Mouse (Mus musculus): ENCODE results near the gene Pir.

Gene Pir

GRCm38 (mm10) chrX:164338591-164338990 is 69.4 kb downstream of the Pir start:
- no peak for DNase-seq (ENCODE audit: low spot score in 2 of 2)

- DNase-seq (ENCODE audit: low spot score in 2 of 2), result no peak
Measured at GRCm38 (mm10) chrX:164345359-164345938, 76.3 kb downstream of the Pir start.

GRCm38 (mm10) chrX:164348937-164349336 is 79.8 kb downstream of the Pir start:
- no peak for DNase-seq (ENCODE audit: low spot score in 2 of 2)

- no peak for DNase-seq (ENCODE audit: low spot score in 2 of 2)
Measured at GRCm38 (mm10) chrX:164365153-164365865, 96.1 kb downstream of the Pir start.

GRCm38 (mm10) chrX:164370576-164370975 is 101.4 kb downstream of the Pir start:
- DNase-seq (ENCODE audit: low spot score in 2 of 2), result no peak

- DNase-seq (ENCODE audit: low spot score in 2 of 2), result peak; percentile 17 to 28
Measured at GRCm38 (mm10) chrX:164373081-164373480, 103.9 kb downstream of the Pir start, which contains the start of gene Vegfd. Gene Vegfd (plus strand): TSS chrX:164373378.

GRCm38 (mm10) chrX:164374586-164374985 is 105.4 kb downstream of the Pir start:
- no peak for DNase-seq (ENCODE audit: low spot score in 2 of 2)

- no peak for DNase-seq (ENCODE audit: low spot score in 2 of 2)
Measured at GRCm38 (mm10) chrX:164379721-164380120, 110.5 kb downstream of the Pir start.

- peak; percentile 46 to 49 for DNase-seq (ENCODE audit: low spot score in 2 of 2)
Measured at GRCm38 (mm10) chrX:164381618-164382408, 112.6 kb downstream of the Pir start.

GRCm38 (mm10) chrX:164394091-164394490 is 124.9 kb downstream of the Pir start:
- DNase-seq (ENCODE audit: low spot score in 2 of 2), result no peak

GRCm38 (mm10) chrX:164398456-164398855 is 129.3 kb downstream of the Pir start:
- no peak for DNase-seq (ENCODE audit: low spot score in 2 of 2)

GRCm38 (mm10) chrX:164405080-164405649 is 136.0 kb downstream of the Pir start:
- DNase-seq (ENCODE audit: low spot score in 2 of 2), result no peak

GRCm38 (mm10) chrX:164406133-164407022 is 137.2 kb downstream of the Pir start:
- no peak for DNase-seq (ENCODE audit: low spot score in 2 of 2)

- no peak for DNase-seq (ENCODE audit: low spot score in 2 of 2)
Measured at GRCm38 (mm10) chrX:164408301-164408927, 139.2 kb downstream of the Pir start.

- DNase-seq (ENCODE audit: low spot score in 2 of 2), result no peak
Measured at GRCm38 (mm10) chrX:164410562-164410961, 141.4 kb downstream of the Pir start.

GRCm38 (mm10) chrX:164416803-164417202 is 147.6 kb downstream of the Pir start:
- no peak for DNase-seq (ENCODE audit: low spot score in 2 of 2)

GRCm38 (mm10) chrX:164418008-164418407 is 148.8 kb downstream of the Pir start:
- DNase-seq (ENCODE audit: low spot score in 2 of 2), result peak in 1 of 2 experiments; percentile 8

- DNase-seq (ENCODE audit: low spot score in 2 of 2), result peak; percentile 90 to 94
Measured at GRCm38 (mm10) chrX:164419471-164419939, 150.3 kb downstream of the Pir start, which contains the start of gene Piga. Gene Piga (plus strand): TSS chrX:164419787.

GRCm38 (mm10) chrX:164419955-164420354 is 150.8 kb downstream of the Pir start:
- no peak for DNase-seq (ENCODE audit: low spot score in 2 of 2)

- DNase-seq (ENCODE audit: low spot score in 2 of 2), result no peak
Measured at GRCm38 (mm10) chrX:164420518-164420917, 151.3 kb downstream of the Pir start.
